Mouse (Mus musculus) gastrocnemius, adult 18-20 months (tissue): ENCODE results near the gene Rps6ka5. TPM values are rescaled to one million over a fixed set of nuclear protein-coding genes. Genes with fewer than 3 reads are reported as not detected.

Source experiments
- DNase-seq: peaks from one replicate; pipeline ENCODE4 v3.0.0; 2021; ENCODE audit warnings: low spot score
- total RNA-seq, 2 experiments: library from RNA; stranded (reverse); gene quantifications; 2 replicates each; pipeline ENCODE4 v1.2.3; 2021

The Rps6ka5 gene
- total RNA-seq, 2 experiments from 2014 or later: 12.0 to 12.2 TPM

DNA sequence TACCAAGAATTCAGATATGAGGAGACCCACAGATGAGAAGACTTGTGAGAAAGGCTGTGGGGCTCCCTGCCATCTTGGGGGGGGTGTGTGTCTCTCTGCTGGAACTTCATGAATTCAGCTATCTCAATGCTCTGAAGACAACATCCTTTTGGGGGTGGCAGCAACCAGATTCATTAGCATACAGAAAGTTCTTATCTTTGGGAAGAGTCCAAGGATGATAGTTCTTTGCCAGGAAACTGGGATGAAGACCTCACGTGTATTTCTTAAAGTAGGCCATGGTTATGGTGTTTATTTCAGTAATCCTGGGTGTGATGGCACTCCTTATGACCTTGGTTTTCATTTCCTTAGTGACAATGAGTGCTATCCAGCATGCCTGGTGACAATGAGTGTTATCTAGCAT lies 195.0 kb downstream of the Rps6ka5 start:
- DNase-seq: no peak

GRCm38 (mm10) chr12:100530871-100531270 lies 195.9 kb downstream of the Rps6ka5 start:
- DNase-seq: no peak

DNA sequence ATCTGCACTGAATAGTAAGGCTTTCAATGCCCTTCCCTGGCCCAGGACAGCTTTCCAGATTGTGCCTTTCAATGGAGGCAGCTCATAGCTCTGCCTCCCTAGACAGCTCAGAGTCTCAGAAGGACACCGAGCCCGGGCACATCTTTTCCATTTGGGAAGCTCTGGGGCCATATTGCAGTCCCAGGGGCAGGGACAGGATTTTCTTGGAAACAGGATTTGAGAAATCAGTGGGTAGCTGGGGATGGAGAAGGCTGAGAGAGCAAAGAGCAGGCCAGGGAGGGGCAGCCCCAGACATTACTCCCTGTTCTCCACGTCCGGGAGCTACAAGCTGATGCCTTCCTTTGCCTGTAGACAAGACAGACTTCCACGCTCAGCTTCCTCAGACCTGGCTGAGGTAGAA lies 197.1 kb downstream of the Rps6ka5 start:
- DNase-seq: no peak

GRCm38 (mm10) chr12:100529172-100529571 lies 197.6 kb downstream of the Rps6ka5 start:
- peak; percentile 78 for DNase-seq

GRCm38 (mm10) chr12:100528246-100528645 lies 198.5 kb downstream of the Rps6ka5 start:
- peak; percentile 43 for DNase-seq

DNA sequence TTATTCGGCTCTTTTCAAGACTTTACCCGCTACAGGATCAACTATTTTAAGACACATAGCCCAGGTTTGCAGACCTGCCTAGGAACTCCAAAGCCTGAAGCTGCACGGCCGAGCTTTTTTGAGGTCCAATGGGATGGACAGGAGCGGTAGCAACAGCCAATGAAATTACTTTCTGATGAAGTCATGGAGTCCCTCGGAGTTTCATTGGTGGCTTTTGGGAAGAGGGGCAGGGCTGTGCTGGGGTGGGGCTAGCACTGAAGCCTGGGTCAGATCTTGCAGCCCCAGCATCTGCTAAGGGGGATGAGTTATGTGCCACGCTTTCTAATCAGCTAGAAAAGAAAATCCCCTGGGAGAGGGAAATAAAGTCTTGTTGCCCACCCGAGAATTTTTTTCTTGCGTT lies 199.0 kb downstream of the Rps6ka5 start:
- peak; percentile 86 for DNase-seq

DNA sequence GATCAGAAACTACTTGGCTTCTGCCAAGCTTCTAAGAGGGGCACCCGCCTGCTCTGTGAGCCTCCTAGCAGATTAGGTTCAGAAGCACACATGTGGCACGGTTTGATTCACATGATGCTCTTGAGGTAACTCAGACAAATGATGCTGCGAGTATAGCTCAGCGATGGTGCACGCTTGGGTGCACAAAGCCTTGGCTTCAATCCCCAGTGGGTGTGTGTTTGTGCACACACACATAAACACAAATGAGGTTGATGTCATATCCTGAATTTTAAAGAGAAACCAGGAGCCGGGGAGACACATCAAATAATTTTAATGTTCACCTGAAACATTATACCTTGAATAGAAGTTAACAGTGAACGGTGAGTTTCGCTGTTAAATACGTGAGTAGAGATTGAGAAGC lies 199.5 kb downstream of the Rps6ka5 start:
- no peak for DNase-seq

DNA sequence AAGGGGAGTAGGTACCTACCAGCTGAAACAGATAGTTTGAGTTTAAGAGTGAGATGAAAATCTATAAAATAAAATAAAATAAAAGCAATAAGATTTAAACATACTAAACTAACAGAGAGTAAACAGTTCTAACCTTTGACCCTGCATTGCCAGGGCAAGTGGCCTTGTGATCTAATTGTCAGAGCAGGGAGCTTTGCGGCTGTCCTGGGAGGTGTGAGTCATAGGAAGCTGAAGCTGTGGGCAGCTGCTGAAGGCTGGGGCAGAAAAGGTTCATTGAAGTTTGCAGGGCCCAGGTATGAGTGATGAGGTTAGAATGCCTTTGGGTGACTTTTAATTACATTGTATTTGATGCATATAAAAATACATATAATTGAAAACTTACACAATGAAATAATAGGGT lies 200.8 kb downstream of the Rps6ka5 start:
- DNase-seq: no peak

DNA sequence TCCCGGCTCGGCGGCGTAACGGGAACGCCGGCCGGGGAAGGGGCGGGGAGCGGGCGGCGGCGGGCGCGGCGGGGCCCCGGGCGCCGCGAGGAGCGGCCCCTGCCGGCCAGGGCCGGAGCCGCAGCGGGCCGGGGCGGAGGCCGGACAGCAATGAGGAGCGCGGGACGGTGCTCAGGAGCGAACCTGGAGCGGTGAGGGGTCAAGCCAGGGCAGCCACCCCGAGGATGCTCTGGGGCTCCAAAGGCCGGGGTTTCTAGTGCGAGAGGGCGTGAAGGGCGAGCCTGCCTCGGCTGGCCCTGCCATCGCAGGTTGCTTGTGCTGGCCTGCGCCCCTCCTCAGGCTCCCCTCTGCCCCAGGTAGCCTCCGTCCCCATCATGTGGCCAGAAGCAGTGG lies 206.0 kb downstream of the Rps6ka5 start, which contains the start of gene Ttc7b:
Gene Ttc7b (minus strand): TSS at position 33 of the 393 bp plus-strand sequence.
- DNase-seq: peak; percentile 51

- DNase-seq: peak; percentile 48
These were observed 206.5 kb downstream of the Rps6ka5 start for GRCm38 (mm10) chr12:100520077-100520793.

GRCm38 (mm10) chr12:100519684-100520076 lies 207.1 kb downstream of the Rps6ka5 start:
- peak; percentile 37 for DNase-seq

GRCm38 (mm10) chr12:100517371-100517770 lies 209.4 kb downstream of the Rps6ka5 start:
- DNase-seq: no peak

DNA sequence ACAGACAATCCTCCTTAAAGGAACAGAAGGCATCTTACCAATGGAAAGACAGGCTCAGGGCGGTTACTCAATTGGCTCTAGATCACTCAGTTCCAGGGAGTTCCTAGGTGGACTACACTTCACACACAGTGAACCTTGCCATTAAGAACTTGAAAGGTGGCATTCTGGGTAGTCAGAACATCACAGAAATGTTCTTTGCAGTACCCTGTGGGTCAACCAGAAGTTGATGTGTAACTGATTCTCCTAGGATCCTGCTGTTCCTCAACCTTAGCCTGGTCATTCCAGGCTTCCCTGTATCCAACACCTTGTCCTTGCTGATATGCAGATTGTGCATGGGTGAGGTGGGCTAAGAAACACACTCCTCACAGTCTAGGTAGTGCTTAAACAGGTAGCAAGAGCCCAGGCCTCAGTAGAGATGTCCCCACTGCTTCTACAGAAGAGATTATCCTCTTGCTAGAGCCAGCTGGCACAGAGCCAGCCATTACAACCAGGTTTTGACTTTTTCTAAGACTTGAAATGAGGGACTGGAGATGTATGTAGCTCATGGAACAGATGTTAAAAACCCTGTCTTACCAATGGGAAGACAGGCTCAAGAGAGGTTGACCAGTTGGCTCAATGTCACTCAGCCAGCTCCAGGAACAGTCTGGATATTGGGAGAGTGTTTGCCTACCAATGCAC lies 210.5 kb downstream of the Rps6ka5 start:
- DNase-seq: no peak

DNA sequence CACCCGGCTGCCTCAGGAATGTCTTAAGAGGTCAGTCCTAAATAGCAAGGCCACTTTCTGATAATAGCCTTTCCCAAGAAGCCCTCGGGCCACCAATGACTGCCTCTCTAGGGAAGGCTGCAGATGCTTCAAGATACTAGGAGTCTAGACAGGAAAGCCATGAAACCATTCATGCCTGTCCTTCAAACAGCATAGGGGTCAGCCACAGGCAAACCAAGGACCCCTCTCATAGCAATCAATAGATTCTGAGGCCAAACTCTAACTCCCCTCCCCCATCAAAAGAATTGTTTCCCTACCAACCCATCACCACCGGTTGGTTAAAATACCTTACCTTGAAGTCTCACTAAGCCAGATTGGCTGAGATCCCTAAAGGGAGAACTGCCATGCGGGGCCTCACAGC lies 211.3 kb downstream of the Rps6ka5 start:
- no peak for DNase-seq

- DNase-seq: no peak
These were observed 212.2 kb downstream of the Rps6ka5 start for GRCm38 (mm10) chr12:100514611-100515010.

DNA sequence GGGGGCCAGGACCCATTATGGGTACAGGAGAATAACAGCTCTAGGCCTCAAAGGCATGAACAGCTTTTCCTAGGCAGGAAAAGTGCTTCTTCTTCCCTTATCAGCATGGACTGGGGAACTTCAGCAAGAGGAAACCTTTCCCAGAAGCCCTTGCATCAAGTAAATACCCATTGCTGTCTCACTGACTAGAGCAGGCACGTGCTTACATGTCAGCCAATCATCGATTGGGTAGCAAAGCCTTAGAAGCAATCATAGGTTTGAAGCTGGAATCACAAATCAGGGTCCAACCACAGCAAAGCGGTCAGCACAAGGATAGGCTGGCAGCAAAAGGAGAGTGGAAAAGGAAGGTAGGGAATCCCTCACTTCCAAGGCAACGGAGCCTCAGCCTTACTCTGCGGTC lies 213.7 kb downstream of the Rps6ka5 start:
- no peak for DNase-seq

GRCm38 (mm10) chr12:100512641-100513040 lies 214.1 kb downstream of the Rps6ka5 start:
- DNase-seq: peak; percentile 48

- no peak for DNase-seq
These were observed 217.0 kb downstream of the Rps6ka5 start for GRCm38 (mm10) chr12:100509615-100510282.

DNA sequence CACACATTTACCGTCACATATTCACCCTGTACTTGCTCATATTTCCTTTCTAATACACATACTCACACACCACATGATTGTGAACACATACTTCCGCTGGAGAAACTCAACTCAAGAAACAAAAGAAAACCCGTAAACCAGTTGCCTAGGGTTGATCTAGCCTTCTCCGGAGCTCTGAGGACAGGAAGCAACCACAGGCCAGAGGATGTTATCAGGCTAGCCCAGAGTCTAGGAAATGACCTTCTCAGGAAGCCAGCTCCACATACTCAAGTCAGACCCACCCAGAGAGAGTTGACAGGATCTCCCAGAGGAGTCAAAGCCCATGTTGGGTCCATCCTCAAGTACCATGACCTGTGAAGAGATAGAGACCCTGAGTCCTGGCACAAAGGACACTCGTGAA lies 218.1 kb downstream of the Rps6ka5 start:
- no peak for DNase-seq

DNA sequence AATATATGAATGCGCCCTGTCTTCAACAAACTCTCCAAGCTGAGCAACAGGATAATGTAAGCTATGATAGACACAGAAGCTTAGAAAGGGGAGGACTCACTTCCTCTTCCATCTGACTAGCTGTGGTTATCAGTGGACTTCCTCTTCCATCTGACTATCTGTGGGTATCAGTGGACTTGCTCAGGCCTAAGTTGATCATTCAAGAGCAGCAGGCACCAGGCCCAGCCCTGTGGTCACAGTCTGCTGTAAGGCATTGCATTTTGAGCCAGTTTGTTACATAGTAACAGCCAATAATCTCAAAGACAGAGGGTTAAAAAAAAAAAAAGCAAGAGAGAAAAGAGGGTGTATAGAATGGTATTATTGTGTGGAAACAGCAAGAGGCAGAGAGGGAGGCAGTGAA lies 221.3 kb downstream of the Rps6ka5 start:
- no peak for DNase-seq

DNA sequence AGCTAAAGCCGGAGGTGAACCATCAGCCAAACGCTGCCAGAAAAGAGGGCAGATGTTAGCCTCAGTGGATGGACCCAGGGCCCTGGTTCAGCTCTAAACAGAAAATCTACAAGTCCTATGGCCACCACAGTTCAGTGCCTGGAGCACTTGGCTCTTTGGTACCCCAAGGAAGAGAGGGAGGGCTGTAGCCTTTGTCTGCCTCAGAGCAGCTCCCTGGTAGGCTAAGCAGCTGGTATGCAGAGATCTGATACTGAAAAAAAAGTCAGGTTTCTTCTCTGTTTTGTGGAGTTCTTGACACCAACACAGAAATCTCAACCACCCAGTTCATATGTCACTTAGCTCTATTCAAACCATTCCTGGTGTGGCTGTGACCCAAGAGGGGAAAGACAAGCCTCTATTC lies 222.2 kb downstream of the Rps6ka5 start:
- no peak for DNase-seq

DNA sequence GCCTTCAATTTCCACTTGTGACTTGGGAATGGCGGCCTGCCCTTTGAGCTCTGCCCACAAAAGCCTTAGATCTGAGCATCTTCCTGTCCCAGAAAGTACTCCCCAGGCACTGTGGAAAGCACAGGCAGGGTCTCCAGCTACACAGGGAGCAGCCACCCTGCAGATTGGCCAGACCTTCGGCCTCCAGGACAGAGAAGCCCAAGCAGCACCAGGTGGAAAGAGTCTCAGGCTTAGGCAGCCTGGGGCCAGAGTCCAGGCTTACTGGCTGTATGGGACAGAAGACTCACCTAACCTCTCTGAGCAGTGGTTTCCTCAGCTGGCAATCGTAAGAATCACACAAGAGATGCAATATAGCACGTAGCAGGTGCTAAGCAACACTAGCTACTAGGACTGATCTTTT lies 223.1 kb downstream of the Rps6ka5 start:
- no peak for DNase-seq

GRCm38 (mm10) chr12:100502544-100502943 lies 224.2 kb downstream of the Rps6ka5 start:
- no peak for DNase-seq
